Mouse (Mus musculus) hindbrain, embryonic 10.5 days (tissue): ENCODE measurements around the gene Ak8. TPM values are rescaled to one million over a fixed set of nuclear protein-coding genes. Genes with fewer than 3 reads are reported as not detected.

Experiments
- DNase-seq: peaks from one replicate; pipeline ENCODE4 v3.0.0-alpha.2; 2017; ENCODE audit warnings: low spot score
- H3K27ac ChIP-seq: fragments of 300-500 bp; sonication (generic); 2 replicates; pipeline ENCODE4 v1.5.1; 2016; ENCODE audit warnings: mild to moderate bottlenecking, moderate library complexity
- H3K27me3 ChIP-seq: fragments of 300-500 bp; sonication (generic); 2 replicates; pipeline ENCODE4 v1.6.1; 2016; ENCODE audit warnings: mild to moderate bottlenecking; ENCODE audit not compliant: poor library complexity, insufficient read depth, severe bottlenecking
- H3K36me3 ChIP-seq: fragments of 300-500 bp; sonication (generic); 2 replicates; pipeline ENCODE4 v1.6.1; 2016; ENCODE audit warnings: mild to moderate bottlenecking, moderate library complexity
- H3K4me1 ChIP-seq: fragments of 300-500 bp; sonication (generic); replicated peaks from 2 replicates; pipeline ENCODE4 v1.6.1; 2016; ENCODE audit warnings: mild to moderate bottlenecking
- H3K4me3 ChIP-seq: fragments of 300-500 bp; sonication (generic); 2 replicates; pipeline ENCODE4 v1.5.1; 2016; ENCODE audit warnings: mild to moderate bottlenecking, moderate library complexity
- H3K9me3 ChIP-seq: fragments of 300-500 bp; sonication (generic); 2 replicates; pipeline ENCODE4 v1.6.1; 2016; ENCODE audit warnings: mild to moderate bottlenecking, moderate library complexity
- WGBS: fragments of 180-500 bp; shearing (Covaris S2); methylation state at CpG from one replicate; pipeline ENCODE4 v1.1.7; 2016; 5-methylcytosine and 5-hydroxymethylcytosine counted together
- polyA plus RNA-seq: library from polyadenylated mRNA; unstranded; fragments of >200 nt; fragmentation: Nextera tagmentation; extraction: Ambion mirVana; gene quantifications from 2 replicates; pipeline ENCODE4 v1.2.1, GENCODE M21; 2016

Ak8 gene
- polyA plus RNA-seq, 1 experiment from 2014 or later, result 1.7 TPM

DNA sequence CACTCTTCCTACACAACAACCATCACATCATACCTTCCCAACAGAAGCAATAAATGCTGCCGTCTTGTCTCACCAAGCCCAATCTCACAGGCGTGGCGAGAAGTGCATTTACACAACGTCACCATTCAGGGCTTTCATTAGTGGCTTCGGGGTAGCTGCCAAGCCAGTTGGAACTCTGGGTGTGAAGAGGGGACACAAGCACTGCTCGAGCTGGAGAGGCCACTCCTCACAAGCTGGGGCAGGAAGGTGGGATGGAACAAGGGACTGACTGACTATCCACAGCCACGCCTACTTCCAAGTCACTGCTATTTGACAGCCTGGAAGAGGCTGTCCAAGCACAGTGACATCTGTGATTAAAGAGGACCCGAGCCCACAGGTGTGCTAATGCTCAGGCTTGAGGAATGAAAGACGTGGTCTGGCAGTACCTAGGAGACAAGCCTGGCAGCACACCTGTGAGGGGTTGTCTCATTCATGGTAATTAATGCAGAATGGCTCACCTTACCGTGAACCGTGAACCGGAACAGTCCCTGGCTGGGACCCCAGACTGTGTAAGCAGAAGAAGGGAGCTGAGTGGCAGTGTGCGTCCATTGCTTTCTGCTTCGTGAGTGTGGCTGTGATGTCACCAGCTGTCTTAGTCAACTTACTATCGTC, 46.8 kb downstream of the Ak8 start:
- H3K9me3 ChIP-seq, result no peaks in the 10 kb centered on the region
- H3K36me3 ChIP-seq, result no peaks in the 10 kb centered on the region
- no peak overlapping the region for H3K4me3 ChIP-seq
- DNase-seq, result no peak
- WGBS, result 79% methylated on average over 15 of the region's 15 CpGs
- no peak overlapping the region for H3K27ac ChIP-seq
- H3K27me3 ChIP-seq, result peaks cover 42% of the 10 kb centered on the region
- H3K4me1 ChIP-seq, result peaks cover 21% of the 10 kb centered on the region

DNA sequence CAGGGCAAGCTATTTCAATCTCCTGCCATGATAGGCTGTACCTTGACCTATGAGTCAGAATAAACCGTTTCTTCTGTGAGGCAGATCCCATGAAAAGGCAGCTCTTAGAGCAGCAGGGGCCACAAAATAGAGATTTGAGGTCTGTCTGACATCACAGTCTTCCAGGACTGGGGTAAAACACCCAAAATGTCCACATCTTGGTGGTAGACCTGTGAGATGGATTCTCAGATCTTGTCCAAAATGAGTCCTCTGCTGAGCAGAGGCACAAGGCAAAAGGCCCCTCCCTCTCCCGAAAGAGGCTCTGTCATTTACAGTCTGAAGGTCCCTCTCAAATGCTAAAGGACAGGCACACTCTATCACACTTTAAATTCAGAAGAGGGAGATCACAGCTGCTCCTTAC, 47.7 kb downstream of the Ak8 start:
- DNase-seq, result no peak
- WGBS, result 79% methylated on average over 2 of the region's 2 CpGs
- Histone ChIP-seq H3K9me3 (no peaks in the 10 kb centered on the region), H3K4me3 (no peak overlapping the region), H3K36me3 (no peaks in the 10 kb centered on the region), H3K27me3 (peaks cover 49% of the 10 kb centered on the region), H3K4me1 (peaks cover 30% of the 10 kb centered on the region), H3K27ac (no peak overlapping the region)

- Histone ChIP-seq H3K9me3 (no peaks in the 10 kb centered on the region), H3K27ac (peak overlapping the region; percentile 60), H3K4me3 (peak overlapping the region; percentile 52), H3K4me1 (peaks cover 37% of the 10 kb centered on the region), H3K27me3 (peaks cover 79% of the 10 kb centered on the region), H3K36me3 (no peaks in the 10 kb centered on the region)
- peak; percentile 52 for DNase-seq
- WGBS, result 1% methylated on average over 17 of the region's 17 CpGs
These were observed 51.2 kb downstream of the Ak8 start for GRCm38 (mm10) chr2:28751186-28751585.

GRCm38 (mm10) chr2:28751658-28752057, 51.7 kb downstream of the Ak8 start:
- 7% methylated on average over 17 of the region's 17 CpGs for WGBS
- Histone ChIP-seq H3K4me3 (peak overlapping the region; percentile 52), H3K4me1 (peaks cover 36% of the 10 kb centered on the region), H3K9me3 (no peaks in the 10 kb centered on the region), H3K27ac (peak overlapping the region; percentile 60), H3K27me3 (peaks cover 79% of the 10 kb centered on the region), H3K36me3 (no peaks in the 10 kb centered on the region)
- DNase-seq, result peak; percentile 19

DNA sequence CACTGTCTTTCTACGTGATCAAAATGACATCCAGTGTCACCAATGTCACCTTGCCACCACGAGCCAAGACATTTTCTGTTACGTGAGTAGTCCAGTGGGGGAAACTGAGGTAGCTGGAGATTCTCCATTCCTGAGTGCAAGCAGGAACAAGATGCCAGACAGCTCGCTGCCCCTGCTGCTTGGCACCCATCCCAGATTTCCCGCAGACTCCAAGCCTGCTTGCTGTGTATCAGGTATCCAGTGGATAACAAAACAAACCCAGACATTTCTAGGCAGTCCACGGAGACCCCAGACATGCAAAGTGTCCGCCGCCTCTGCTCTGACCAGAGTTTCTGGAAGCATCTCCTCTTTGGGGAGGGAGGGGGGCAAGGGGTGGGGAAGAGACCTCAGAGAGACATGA, 52.4 kb downstream of the Ak8 start:
- peaks cover 33% of the 10 kb centered on the region for H3K4me1 ChIP-seq

DNA sequence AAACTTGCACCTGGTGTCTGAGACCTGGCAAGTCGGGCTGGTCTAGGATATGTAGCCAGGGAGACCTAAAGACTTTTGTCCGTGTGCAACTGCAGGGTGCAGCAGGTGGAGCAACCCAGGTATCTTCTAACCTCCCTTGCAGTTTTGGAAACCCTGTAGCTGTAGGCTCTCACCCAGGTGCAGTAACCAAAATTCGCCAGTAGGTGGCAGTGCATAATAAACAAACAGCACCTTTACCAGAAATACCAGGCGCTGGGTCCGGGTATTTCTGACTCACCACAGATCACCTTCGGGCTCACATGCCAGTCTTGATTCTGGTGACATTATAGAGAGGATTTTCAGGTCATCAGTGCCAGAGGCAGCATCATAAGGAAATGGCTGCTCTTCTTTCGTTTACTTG, 55.5 kb downstream of the Ak8 start:
- H3K27me3 ChIP-seq, result peaks cover 84% of the 10 kb centered on the region

More for the DNA sequence above, 52.4 kb downstream of the Ak8 start:
- Histone ChIP-seq H3K36me3 (no peaks in the 10 kb centered on the region), H3K27me3 (peaks cover 82% of the 10 kb centered on the region), H3K27ac (no peak overlapping the region), H3K4me3 (peak overlapping the region; percentile 52; the same call in 1 of the 2 replicates), H3K9me3 (no peaks in the 10 kb centered on the region)
- 48% methylated on average over 8 of the region's 8 CpGs for WGBS
- DNase-seq, result no peak

DNA sequence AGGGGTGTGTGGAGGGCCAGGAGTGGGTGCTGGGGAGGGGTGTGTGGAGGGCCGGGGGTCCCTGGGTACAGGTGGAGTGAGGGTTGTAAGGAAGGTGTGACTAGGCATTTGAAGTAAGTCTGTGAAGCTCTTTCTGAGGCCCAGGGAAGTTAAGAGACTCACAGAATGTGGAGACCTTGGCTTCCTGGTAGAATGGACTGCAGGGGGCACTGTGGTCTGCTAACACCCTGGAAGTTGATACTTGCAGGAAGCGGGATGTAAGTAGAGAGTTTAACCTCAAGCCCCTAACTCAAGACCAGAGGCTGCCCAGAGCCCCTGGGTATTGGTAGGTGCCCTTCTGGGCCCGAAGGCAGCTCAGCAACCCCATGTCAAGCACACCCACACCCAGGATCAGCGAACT, 56.2 kb downstream of the Ak8 start:
- Histone ChIP-seq H3K9me3 (no peaks in the 10 kb centered on the region), H3K36me3 (no peaks in the 10 kb centered on the region), H3K4me1 (peaks cover 24% of the 10 kb centered on the region), H3K27ac (no peak overlapping the region), H3K4me3 (no peak overlapping the region), H3K27me3 (peaks cover 76% of the 10 kb centered on the region)
- peak; percentile 70 for DNase-seq
- WGBS, result 36% methylated on average over 4 of the region's 4 CpGs

More for the DNA sequence above, 55.5 kb downstream of the Ak8 start:
- no peaks in the 10 kb centered on the region for H3K36me3 ChIP-seq
- peak; percentile 84 for DNase-seq
- H3K4me1 ChIP-seq, result peaks cover 32% of the 10 kb centered on the region
- H3K9me3 ChIP-seq, result no peaks in the 10 kb centered on the region
- WGBS, result 3% methylated on average over 7 of the region's 7 CpGs
- no peak overlapping the region for H3K4me3 ChIP-seq
- no peak overlapping the region for H3K27ac ChIP-seq

DNA sequence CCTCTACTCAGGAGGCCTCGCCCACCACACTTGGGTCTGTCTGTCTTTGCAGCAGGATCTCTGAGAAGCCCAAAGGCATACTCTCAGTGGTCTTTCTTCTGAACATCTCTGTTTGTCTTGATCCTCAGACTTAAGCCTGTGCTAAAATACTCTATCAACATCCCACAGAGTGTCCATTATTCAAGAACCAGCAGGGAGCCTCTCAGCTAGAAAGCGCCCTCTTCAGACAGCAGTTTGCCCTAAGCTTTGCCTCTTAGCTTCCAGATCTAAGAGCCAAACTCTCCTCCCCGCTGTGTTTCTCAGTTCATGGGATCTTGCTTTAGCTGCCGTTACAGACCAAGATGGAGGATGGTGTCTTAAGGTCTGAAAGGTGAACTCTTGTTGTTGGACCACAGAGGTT, 59.5 kb downstream of the Ak8 start:
- no peaks in the 10 kb centered on the region for H3K9me3 ChIP-seq
- peaks cover 47% of the 10 kb centered on the region for H3K27me3 ChIP-seq
- no peaks in the 10 kb centered on the region for H3K36me3 ChIP-seq
- 0 out of 2 replicates have a peak, but pooled peaks cover 7% of the 10 kb centered on the region for H3K4me1 ChIP-seq
- no peak overlapping the region for H3K4me3 ChIP-seq
- DNase-seq, result no peak
- WGBS, result 30% methylated on average over 4 of the region's 4 CpGs
- no peak overlapping the region for H3K27ac ChIP-seq

DNA sequence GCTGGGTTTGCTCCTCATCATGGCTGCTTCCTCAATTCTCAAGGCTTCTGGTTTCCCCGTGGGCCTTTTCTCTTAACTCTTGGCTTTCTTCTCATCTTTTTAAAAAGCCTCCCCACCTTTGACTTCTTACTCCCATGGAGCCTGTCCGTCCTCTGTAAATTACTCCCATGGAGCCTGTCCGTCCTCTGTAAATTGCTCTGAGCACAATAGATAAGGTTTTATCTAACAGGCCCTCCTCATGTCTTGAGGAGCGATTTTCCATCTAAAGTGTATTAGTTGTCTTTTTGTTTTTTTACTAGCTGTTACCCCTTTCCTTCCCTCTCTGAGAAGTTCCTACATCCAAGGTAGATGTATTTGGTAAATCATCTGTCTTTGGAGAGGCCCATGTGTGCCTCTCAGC, 66.6 kb downstream of the Ak8 start:
- Histone ChIP-seq H3K27ac (no peak overlapping the region), H3K4me1 (peaks cover 16% of the 10 kb centered on the region), H3K4me3 (no peak overlapping the region), H3K36me3 (no peaks in the 10 kb centered on the region), H3K27me3 (peaks cover 8% of the 10 kb centered on the region; the same call in 1 of the 2 replicates), H3K9me3 (no peaks in the 10 kb centered on the region)
- 81% methylated on average over 4 of the region's 4 CpGs for WGBS
- no peak for DNase-seq

DNA sequence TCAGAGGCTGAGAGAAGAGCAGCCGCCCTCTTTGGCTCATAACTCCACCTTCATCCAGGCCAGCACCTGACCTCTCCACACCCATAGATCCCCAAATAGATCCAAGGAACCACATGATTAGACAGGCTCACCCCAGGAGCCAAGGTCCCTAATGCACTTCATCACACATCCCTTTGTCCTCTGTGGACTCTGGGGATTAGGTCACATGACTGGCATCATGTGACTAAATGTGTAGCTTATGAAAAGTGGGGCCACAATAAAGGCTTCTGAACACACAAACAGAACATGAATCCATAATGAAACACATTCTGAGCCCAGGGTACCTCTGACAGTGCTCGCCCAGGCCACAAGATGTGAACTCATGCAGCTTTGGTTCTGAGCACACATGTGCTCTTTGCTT, 67.1 kb downstream of the Ak8 start:
- WGBS, result 85% methylated on average over 2 of the region's 2 CpGs
- Histone ChIP-seq H3K9me3 (no peaks in the 10 kb centered on the region), H3K36me3 (no peaks in the 10 kb centered on the region), H3K4me1 (peaks cover 16% of the 10 kb centered on the region), H3K4me3 (no peak overlapping the region), H3K27ac (no peak overlapping the region), H3K27me3 (peaks cover 6% of the 10 kb centered on the region; the same call in 1 of the 2 replicates)
- DNase-seq, result no peak

DNA sequence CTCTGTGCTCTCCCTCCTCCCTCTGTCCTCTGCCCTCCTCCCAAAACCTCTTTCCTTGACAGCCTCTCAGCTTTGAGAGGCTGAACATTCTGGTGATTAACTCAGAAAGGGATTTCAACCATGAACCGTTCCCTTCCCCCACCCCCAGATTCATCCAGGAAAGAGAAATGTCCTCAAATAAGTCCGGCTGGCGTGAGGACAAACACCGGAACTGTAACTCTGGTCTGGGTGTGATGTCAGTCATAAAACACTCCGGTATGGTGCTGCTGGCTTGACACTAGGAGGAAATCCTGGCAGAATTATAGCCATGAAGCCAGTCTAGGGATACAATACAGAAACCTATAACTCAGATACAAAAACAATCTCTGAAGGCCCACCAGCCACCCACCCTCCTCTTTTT, 70.7 kb downstream of the Ak8 start:
- peaks cover 20% of the 10 kb centered on the region for H3K4me1 ChIP-seq
- H3K9me3 ChIP-seq, result no peaks in the 10 kb centered on the region
- no peak overlapping the region for H3K4me3 ChIP-seq
- no peak for DNase-seq
- no peak overlapping the region for H3K27ac ChIP-seq
- H3K27me3 ChIP-seq, result peaks cover 5% of the 10 kb centered on the region; the same call in 1 of the 2 replicates
- H3K36me3 ChIP-seq, result no peaks in the 10 kb centered on the region
- 79% methylated on average over 5 of the region's 5 CpGs for WGBS

DNA sequence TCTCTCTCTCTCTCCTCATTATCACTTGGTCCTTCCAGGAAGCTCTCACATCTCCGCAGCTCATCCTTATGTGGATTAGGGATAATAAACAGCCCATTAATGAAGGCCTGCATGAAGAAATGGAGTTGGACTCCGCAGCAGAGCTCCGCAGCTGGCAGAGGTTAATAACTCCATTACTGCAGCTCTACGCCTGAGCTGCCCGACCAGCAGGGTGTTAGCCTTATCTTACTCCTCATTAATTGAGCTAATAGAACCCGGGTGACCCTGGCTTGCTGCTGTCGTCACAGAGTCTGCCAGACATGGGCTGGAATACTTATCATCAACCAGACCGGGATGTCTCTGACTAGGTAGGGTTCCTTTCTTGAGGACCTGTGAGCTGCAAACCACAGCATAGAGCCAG, 74.1 kb downstream of the Ak8 start:
- no peak for DNase-seq
- H3K4me1 ChIP-seq, result peaks cover 30% of the 10 kb centered on the region
- H3K27me3 ChIP-seq, result peaks cover 5% of the 10 kb centered on the region; the same call in 1 of the 2 replicates
- H3K36me3 ChIP-seq, result no peaks in the 10 kb centered on the region
- no peak overlapping the region for H3K27ac ChIP-seq
- no peaks in the 10 kb centered on the region for H3K9me3 ChIP-seq
- H3K4me3 ChIP-seq, result no peak overlapping the region
- 76% methylated on average over 8 of the region's 8 CpGs for WGBS

DNA sequence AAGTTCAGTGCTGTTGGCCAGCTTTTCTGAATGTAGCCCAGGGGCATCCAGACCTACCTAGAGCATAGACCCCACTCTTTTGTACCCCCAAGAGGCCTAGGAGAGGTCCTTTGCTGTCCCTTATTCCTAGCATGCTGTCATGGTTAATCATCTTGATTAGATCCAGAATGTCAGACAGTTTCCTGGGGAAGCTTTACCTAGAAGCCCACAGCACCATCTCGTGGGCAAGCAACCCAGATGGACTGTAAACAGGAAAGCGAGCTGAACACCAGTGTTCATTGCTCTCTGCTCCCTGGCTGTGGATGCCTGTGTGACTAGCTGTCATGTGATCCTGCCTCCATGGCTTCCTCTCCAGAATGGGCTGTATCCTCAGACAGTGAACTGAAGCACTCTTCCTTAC, 76.8 kb downstream of the Ak8 start:
- Histone ChIP-seq H3K36me3 (no peaks in the 10 kb centered on the region), H3K4me1 (peaks cover 24% of the 10 kb centered on the region), H3K27ac (no peak overlapping the region), H3K4me3 (no peak overlapping the region), H3K27me3 (peaks cover 13% of the 10 kb centered on the region; the same call in 1 of the 2 replicates), H3K9me3 (0 out of 2 replicates have a peak, but pooled peaks cover 4% of the 10 kb centered on the region)
- DNase-seq, result no peak
- 73% methylated on average over 2 of the region's 2 CpGs for WGBS
